Mouse (Mus musculus): ENCODE measurements around the gene C8a.

Gene C8a

DNA sequence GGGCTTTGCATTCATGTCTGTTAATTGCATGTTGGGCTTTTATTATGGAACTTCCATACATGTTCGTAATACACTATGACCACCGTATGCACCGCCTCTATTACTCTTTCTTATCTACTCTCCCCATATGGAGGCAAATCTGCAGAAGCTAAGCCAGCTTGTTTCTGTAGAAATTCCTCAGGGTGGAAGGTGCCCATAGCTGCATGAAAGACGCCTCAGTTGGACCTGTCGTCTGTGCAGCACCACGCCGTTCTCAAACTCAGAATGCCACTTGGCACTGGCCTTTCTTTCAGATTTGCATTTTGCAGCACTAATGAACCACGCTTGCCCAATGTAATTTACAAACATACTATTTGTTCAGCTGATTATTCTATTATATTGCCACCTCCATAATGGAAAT is 106.6 kb downstream of the C8a start:
- no peak for DNase-seq (ENCODE audit: low spot score)

DNA sequence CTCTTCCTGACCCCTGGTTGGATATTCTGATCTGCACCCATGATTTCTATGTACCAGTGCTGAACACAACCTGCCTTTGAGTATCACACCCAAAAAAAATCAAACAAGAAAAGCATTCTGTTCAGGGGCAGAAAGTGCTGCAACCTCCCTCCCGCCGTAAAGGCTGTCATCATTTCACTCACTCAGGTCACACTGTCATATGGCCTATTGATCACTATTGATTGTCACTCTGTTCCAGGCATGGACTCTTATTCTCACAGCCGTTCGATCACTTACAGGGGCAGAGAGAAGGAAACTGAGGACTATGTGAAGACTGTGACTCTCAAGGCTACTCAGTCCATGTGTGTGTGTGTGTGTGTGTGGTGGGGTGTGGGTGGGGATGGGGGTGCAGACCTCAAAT is 108.0 kb downstream of the C8a start:
- no peak for DNase-seq (ENCODE audit: low spot score)

DNA sequence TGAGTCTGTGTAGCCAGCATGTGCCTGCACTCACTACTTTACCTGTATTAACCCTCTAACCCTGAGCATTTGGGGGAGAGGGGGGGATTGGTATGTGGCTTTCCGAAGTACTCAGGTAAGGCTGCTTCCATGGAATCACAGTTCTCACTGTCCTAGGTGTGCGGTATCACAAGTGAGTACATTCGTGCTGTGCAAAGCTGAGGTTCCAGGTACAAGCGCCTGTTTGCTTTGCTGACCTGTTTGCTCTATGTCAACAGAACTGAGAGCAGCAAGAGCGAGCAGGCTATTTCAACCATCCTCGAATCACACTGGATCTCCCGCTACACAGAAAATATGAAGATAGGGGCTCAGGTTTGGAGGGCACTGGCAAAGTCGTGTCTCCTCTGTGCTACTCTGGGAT is 110.1 kb downstream of the C8a start, which contains the start of gene C8b:
TSS of gene C8b (plus strand) at position 253 of the 400 bp plus-strand sequence.
- no peak for DNase-seq (ENCODE audit: low spot score)

Measured in testis, postnatal 10 days (tissue).